Mouse (Mus musculus) cerebellum, adult 9-11 months (tissue): Measurements from ENCODE around the gene Fam163a.
A peak's percentile ranks its signal among the peaks of the same experiment; 100 is the strongest.

Source experiments
- DNase-seq: peaks from one replicate; pipeline ENCODE4 v3.0.0; 2022

Gene Fam163a

GRCm38 (mm10) chr1:156197588-156197987 lies 7.2 kb downstream of the Fam163a start:
- no peak for DNase-seq

GRCm38 (mm10) chr1:156193292-156193691 lies 11.5 kb downstream of the Fam163a start:
- DNase-seq, result no peak

- DNase-seq, result no peak
Measured at GRCm38 (mm10) chr1:156192853-156193252, 12.0 kb downstream of the Fam163a start.

- DNase-seq, result no peak
Measured at GRCm38 (mm10) chr1:156186646-156187045, 18.2 kb downstream of the Fam163a start.

- no peak for DNase-seq
Measured at GRCm38 (mm10) chr1:156184158-156184571, 20.7 kb downstream of the Fam163a start.

GRCm38 (mm10) chr1:156183176-156183958 lies 21.5 kb downstream of the Fam163a start:
- no peak for DNase-seq

GRCm38 (mm10) chr1:156179875-156180274 lies 25.0 kb downstream of the Fam163a start:
- DNase-seq, result peak; percentile 39

- no peak for DNase-seq
Measured at GRCm38 (mm10) chr1:156168737-156169136, 36.1 kb downstream of the Fam163a start.

GRCm38 (mm10) chr1:156116770-156117169 lies 88.1 kb downstream of the Fam163a start:
- DNase-seq, result no peak

- no peak for DNase-seq
Measured at GRCm38 (mm10) chr1:156113884-156114499, 90.8 kb downstream of the Fam163a start.

GRCm38 (mm10) chr1:156112142-156112541 lies 92.7 kb downstream of the Fam163a start:
- DNase-seq, result no peak

- no peak for DNase-seq
Measured at GRCm38 (mm10) chr1:156111728-156112127, 93.1 kb downstream of the Fam163a start.

- no peak for DNase-seq
Measured at GRCm38 (mm10) chr1:156111090-156111489, 93.7 kb downstream of the Fam163a start.

GRCm38 (mm10) chr1:156108400-156108799 lies 96.4 kb downstream of the Fam163a start:
- DNase-seq, result no peak

GRCm38 (mm10) chr1:156107424-156107823 lies 97.4 kb downstream of the Fam163a start:
- no peak for DNase-seq

- no peak for DNase-seq
Measured at GRCm38 (mm10) chr1:156105381-156105780, 99.4 kb downstream of the Fam163a start.

- DNase-seq, result no peak
Measured at GRCm38 (mm10) chr1:156103763-156104162, 101.1 kb downstream of the Fam163a start.

GRCm38 (mm10) chr1:156091811-156092210 lies 113.0 kb downstream of the Fam163a start:
- no peak for DNase-seq

GRCm38 (mm10) chr1:156090042-156090441 lies 114.8 kb downstream of the Fam163a start:
- no peak for DNase-seq

GRCm38 (mm10) chr1:156089561-156089960 lies 115.3 kb downstream of the Fam163a start:
- DNase-seq, result no peak

GRCm38 (mm10) chr1:156087586-156087985 lies 117.2 kb downstream of the Fam163a start:
- no peak for DNase-seq

- peak; percentile 7 for DNase-seq
Measured at GRCm38 (mm10) chr1:156085770-156086169, 119.1 kb downstream of the Fam163a start.

- DNase-seq, result no peak
Measured at GRCm38 (mm10) chr1:156084603-156085002, 120.2 kb downstream of the Fam163a start.

- DNase-seq, result no peak
Measured at GRCm38 (mm10) chr1:156077655-156078054, 127.2 kb downstream of the Fam163a start.
